Mouse (Mus musculus): ENCODE data around the gene Rhox8.
"Not testable (repeated sequence)": the region's sequence is repeated elsewhere in the genome, so short reads cannot be mapped to it uniquely, and the experiment has no call there.

Rhox8 gene

DNA sequence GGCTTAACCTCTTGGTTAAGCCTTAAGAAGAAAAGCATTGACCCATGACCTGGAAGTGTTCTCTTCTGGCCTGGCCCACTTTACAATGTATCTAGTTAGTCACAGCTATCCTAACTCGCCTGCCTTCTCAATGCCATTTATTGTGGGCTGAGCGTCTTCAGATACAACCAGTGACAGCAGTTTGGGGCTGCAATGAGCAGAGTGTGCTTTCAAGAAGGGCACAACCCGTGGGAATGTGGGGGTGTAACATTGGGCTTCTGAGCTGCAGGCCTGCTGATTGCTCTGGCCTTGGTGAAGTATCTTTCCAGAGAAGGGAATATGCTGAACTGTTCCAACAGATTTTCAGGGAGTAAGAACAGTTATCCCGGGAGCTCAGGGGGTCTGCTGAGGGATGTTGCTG is at the start of gene Rhox8:
TSS of gene Rhox8 (minus strand) at position 101 of the 400 bp plus-strand sequence.
- DNase-seq = no peak

DNA sequence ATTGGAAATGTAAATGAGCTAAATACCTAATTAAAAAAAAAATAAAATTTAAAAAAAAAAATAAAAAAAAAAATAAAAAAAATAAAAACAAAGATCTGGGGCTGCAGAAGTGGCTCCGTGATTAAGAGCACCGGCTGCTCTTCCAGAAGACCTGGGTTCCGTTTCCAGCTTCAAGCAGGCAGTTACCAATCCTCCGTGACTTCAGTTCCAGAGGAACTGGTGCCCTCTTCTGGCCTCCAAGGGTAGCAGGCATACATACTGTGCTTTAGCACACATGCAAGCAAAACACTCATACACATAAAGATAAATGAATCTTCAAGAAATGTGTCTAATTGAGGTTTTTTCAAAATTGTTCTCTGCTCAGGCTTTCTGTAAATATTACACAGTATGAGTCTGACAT is 37.6 kb upstream of the Rhox8 start:
- DNase-seq = no peak

DNA sequence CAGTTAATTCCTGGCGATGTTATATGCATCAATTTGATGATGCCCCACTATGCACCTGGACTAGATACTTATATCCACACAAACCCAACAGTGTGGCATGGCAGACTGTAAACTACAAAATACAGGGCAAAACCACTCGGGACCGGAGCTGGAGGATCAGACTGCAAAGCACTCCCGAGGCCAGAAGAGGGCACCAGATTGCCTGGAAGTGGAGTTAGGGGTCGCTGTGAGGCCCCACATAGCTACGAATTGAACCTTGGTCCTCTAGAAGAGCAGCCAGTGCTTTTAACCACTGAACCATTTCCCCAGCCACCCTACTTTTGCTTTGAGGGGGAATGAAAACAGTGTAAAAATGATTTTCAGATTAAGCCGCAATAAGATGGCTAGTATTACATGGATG is 29.8 kb upstream of the Rhox8 start:
- DNase-seq = no peak

DNA sequence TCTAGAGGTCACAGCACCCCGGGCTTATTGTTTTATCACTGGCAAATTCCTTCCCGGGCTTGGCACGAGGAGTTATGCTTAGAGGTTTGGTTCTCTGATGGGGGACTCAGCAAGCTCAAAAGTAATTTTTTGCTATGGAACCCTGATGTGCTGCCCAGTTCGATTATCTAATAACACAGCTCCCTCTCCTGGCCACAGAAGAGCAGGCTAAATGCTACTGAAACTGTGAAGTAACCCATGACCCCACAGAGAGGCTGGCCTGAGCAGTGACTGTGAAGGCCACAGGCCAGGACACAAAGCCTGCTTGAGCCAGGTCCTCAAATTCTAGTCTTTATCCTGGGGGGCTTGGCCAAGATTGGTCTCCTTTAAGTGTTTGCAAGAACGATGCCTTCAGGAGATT is 25.0 kb upstream of the Rhox8 start:
- DNase-seq = no peak

DNA sequence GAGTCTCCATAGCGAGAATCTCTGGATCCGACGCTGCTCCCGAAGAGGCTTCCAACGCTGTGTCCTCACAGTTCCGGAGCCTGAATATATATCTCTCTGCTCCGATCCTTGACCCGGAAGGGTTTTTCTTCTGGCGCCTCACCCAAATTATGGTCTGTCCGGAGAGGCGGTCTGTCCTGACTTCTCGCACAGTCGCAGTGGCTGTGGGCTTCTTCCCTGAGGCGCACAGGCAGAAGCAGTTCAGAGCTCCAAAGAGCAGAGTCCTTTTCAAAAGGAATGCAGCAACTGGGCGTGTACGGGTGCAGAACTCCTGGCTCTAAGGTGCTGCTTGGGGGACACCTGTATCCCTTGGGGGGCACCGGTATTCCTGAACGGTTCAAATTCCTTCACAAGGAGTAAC is 22.9 kb upstream of the Rhox8 start, which contains the start of gene Rhox9:
TSS of gene Rhox9 (minus strand) at position 101 of the 400 bp plus-strand sequence.
- DNase-seq = not testable (repeated sequence)

DNA sequence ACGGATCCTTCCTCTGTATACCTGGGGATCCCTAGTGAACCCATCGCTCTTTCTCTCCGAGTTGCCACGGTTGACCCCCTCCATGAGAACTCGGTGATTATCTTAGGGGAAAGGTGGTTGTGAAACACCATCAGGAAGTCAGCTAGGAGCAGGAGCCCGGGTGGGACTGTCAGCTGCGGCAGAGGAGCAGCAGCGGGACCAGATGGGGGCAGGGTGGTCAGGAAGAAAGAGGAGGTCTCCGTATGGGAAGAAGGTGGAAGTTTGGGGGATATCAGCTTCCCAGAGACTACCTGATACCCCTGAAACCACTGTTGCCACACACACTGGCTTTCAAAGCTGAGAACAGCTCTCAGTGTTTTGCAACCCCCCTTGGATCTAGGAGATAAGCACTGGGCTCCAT is 18.4 kb upstream of the Rhox8 start, which contains the start of gene Rhox7b:
TSS of gene Rhox7b (minus strand) at position 101 of the 400 bp plus-strand sequence.
- not testable (repeated sequence) for DNase-seq

DNA sequence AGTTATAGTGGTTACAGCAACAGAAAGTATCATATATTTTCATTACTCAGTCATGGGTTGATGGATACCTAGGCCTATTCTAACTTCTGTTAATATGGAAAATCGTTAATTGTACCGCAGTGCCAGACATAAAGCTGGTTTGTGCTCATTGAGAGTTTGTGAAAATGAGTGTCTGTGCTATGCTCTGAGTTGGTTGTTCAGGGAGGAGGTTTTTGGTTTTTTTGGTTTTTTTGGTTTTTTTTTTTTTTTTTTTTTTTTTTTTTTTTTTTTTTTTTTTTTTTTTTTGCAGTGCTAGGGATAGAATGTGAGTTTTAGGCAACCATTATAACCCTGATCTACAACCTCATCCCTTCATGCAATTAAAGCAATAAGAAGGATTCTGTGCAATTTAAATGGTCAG is 7.1 kb downstream of the Rhox8 start:
- no peak for DNase-seq

DNA sequence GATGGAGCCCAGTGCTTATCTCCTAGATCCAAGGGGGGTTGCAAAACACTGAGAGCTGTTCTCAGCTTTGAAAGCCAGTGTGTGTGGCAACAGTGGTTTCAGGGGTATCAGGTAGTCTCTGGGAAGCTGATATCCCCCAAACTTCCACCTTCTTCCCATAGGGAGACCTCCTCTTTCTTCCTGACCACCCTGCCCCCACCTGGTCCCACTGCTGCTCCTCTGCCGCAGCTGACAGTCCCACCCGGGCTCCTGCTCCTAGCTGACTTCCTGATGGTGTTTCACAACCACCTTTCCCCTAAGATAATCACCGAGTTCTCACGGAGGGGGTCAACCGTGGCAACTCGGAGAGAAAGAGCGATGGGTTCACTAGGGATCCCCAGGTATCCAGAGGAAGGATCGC is 47.4 kb downstream of the Rhox8 start, which contains the start of gene Rhox7a:
TSS of gene Rhox7a (plus strand) at position 301 of the 400 bp plus-strand sequence.
- not testable (repeated sequence) for DNase-seq

DNA sequence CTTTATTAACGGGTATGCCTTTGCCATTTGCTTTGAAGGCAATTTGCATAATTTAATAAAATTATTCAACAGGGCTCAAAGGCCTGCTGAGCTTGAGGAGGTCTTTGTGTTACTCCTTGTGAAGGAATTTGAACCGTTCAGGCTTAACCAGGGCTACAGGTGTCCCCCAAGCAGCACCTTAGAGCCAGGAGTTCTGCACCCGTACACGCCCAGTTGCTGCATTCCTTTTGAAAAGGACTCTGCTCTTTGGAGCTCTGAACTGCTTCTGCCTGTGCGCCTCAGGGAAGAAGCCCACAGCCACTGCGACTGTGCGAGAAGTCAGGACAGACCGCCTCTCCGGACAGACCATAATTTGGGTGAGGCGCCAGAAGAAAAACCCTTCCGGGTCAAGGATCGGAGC is 52.1 kb downstream of the Rhox8 start, which contains the start of gene Rhox6:
TSS of gene Rhox6 (plus strand) at position 301 of the 400 bp plus-strand sequence.
- not testable (repeated sequence) for DNase-seq
